Mouse (Mus musculus) stomach, postnatal 0 days (tissue): ENCODE measurements around the gene Kcnmb3.

Source experiments
- CTCF ChIP-seq: IDR thresholded peaks from 2 replicates; pipeline ENCODE4 v1.5.1; 2016; ENCODE audit warnings: antibody characterized with exemption, low read depth, mild to moderate bottlenecking, moderate library complexity
- EP300 ChIP-seq: optimal IDR thresholded peaks from 2 replicates; pipeline ENCODE3; 2016; ENCODE audit warnings: antibody characterized with exemption

GRCm38 (mm10) chr3:32538091-32538490 is 46.1 kb upstream of the Kcnmb3 start:
- TF ChIP-seq EP300 = no peak
- no peak for TF ChIP-seq CTCF
